Mouse (Mus musculus) common myeloid progenitor, adult 5-6 weeks (primary cell): ENCODE results near the gene Psmc5. TPM values are rescaled to one million over a fixed set of nuclear protein-coding genes. Genes with fewer than 3 reads are reported as not detected.
A peak's percentile ranks its signal among the peaks of the same experiment; 100 is the strongest.

ENCODE experiments used
- ATAC-seq: replicated peaks from 2 replicates; pipeline ENCODE4 v1.8.0; 2016; ENCODE audit warnings: low read depth, mild to moderate bottlenecking, moderate TSS enrichment, inconsistent platforms; ENCODE audit not compliant: poor library complexity, severe bottlenecking
- total RNA-seq: library from RNA; stranded (forward); fragments of 200-1000, 187-1606 nt; gene quantifications from 2 replicates; pipeline ENCODE4 v1.2.3, GENCODE M21; 2017

The Psmc5 gene
- total RNA-seq, 1 experiment from 2014 or later: 109 TPM

DNA sequence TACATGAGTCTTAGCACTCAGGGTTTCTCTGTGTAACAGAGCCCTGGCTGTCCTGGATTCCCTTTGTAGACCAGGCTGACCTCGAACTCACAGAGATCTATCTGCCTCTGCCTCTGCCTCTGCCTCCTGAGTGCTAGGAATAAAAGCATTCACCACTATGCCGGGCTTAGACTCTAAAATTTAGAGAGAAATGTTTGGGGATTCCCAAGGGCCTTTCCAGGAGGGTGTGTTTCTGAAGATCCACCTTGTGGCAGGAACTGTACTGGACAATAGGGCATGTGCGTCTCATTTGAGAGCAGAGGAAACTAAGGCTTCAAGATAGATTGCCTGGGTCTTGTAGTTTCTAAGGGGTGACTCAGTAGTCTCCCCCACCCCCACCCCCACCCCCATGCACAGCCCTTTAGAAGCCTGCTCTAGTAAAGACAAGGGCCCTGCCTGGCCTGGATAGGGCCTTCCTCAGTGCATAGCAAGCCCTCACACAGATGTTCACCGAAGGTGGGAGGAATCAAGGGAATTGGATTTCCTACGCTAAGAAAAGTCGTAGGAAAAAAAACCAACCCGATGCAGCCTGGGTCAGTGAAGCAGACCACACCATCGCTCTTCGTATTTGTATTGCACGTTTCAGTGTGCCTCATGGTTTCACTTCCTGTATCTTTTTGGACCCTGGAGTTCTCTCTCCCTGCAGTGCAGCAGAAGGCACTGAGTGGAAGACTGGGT, 49.6 kb downstream of the Psmc5 start:
- ATAC-seq: peak; percentile 67

- ATAC-seq: no peak
Measured at GRCm38 (mm10) chr11:106306065-106306385, 50.1 kb downstream of the Psmc5 start.

GRCm38 (mm10) chr11:106306758-106307157, 50.8 kb downstream of the Psmc5 start:
- ATAC-seq: no peak

DNA sequence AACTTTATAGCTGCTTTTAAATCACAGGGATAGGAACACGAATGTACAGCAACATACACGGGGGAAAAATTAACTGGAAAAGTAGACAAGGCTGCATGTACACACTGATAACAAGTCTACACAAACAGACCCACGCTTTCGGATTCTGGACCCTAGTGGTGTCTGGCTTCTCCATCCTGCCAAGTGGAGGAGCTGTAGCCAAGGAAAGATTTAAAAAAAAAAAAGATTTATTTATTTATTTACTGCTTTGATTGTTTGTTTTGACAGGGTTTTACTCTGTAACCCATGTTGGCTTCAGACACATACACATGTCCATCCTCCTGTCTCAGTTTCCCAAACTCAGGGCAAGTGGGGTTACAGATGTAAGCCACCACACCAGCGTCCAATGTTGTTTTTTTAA, 51.5 kb downstream of the Psmc5 start:
- ATAC-seq: no peak

GRCm38 (mm10) chr11:106308162-106308561, 52.2 kb downstream of the Psmc5 start:
- ATAC-seq: no peak

- no peak for ATAC-seq
Measured at GRCm38 (mm10) chr11:106310123-106310522, 54.2 kb downstream of the Psmc5 start.

Other genes with a start within 250 kb of the Psmc5 start
- gene Kcnh6, start 248.0 kb upstream of the Psmc5 start, total RNA-seq: not detected in 2 replicates
- gene Dcaf7, start 219.3 kb upstream of the Psmc5 start, total RNA-seq: 56.2 and 68.3 TPM in 2 replicates
- 14.5 and 21.1 TPM in 2 replicates for gene Taco1, start 190.1 kb upstream of the Psmc5 start, total RNA-seq
- gene Map3k3, start 171.5 kb upstream of the Psmc5 start, total RNA-seq: 14.7 and 28.0 TPM in 2 replicates
- not detected in 2 replicates for gene Gm10840, start 95.3 kb upstream of the Psmc5 start, total RNA-seq
- 22.7 and 26.6 TPM in 2 replicates for gene Limd2, start 95.3 kb upstream of the Psmc5 start, total RNA-seq
- 22.1 and 25.4 TPM in 2 replicates for gene Strada, start 54.0 kb upstream of the Psmc5 start, total RNA-seq
- gene Ccdc47, start 39.8 kb upstream of the Psmc5 start, total RNA-seq: 170 and 212 TPM in 2 replicates
- gene Ddx42, start 39.2 kb upstream of the Psmc5 start, total RNA-seq: 86.2 and 103 TPM in 2 replicates
- 172 and 203 TPM in 2 replicates for gene Ftsj3, start 75 bp upstream of the Psmc5 start, total RNA-seq
- gene Smarcd2, start 16.8 kb downstream of the Psmc5 start, total RNA-seq: 211 and 253 TPM in 2 replicates
- gene Tcam1, start 20.5 kb downstream of the Psmc5 start, total RNA-seq: 3.1 and 3.3 TPM in 2 replicates
- gene Gh, start 45.7 kb downstream of the Psmc5 start, total RNA-seq: not detected in 2 replicates
- gene Cd79b, start 58.6 kb downstream of the Psmc5 start, total RNA-seq: 16.6 and 19.8 TPM in 2 replicates
- 0.05 TPM in 1 of 2 replicates, not detected in the other for gene Scn4a, start 97.1 kb downstream of the Psmc5 start, total RNA-seq
- gene Prr29, start 109.3 kb downstream of the Psmc5 start, total RNA-seq: not detected in 2 replicates
- gene Icam2, start 131.9 kb downstream of the Psmc5 start, total RNA-seq: 54.6 and 70.8 TPM in 2 replicates
- gene Ern1, start 231.7 kb downstream of the Psmc5 start, total RNA-seq: 21.1 and 32.6 TPM in 2 replicates